Mouse (Mus musculus) erythroblast, embryonic 14.5 days (primary cell): ENCODE data around the gene Zfp384.

ENCODE experiments used
- GATA1 ChIP-seq: IDR thresholded peaks from 2 replicates; pipeline ENCODE4 v1.6.1; 2012; ENCODE audit warnings: low read length, inconsistent platforms, mixed read lengths
- TAL1 ChIP-seq: IDR thresholded peaks from 3 replicates; pipeline ENCODE4 v1.6.1; 2012; ENCODE audit warnings: low read length, inconsistent platforms, mixed read lengths

- TF ChIP-seq TAL1 (no peak), GATA1 (no peak)
Measured at GRCm38 (mm10) chr6:124965088-124965719, 43.7 kb upstream of the Zfp384 start, which contains the start of gene Cops7a.
